ENCODE assay signal across 30 mouse cellular contexts in the genomic region with DNA sequence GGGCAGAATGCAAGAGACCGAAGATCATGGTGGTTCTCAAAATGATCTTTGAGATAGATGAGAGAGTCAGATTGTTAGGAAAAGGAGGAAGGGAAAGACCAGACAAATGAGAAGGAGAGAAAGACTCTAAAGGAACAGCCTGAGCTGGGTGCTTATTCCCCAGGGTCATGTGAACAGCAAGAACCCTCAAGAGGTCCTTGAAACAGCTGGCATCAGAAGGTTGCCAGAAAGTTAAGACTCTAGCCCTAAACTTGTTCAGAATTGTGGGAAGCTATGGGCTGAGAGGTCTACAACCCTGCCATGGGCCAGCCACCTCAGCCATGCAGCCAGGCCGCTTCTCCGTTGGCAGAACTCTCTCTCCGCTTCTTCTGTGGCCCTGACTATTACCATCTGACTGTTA. TPM values are rescaled to one million over a fixed set of nuclear protein-coding genes. Genes with fewer than 3 reads are reported as not detected.
DNase-seq lines count a peak whose midpoint lies in the region; ATAC-seq and TF ChIP-seq lines count a peak whose summit lies in the region.
"Had no signal": no experiment of that assay in that cellular context is flagged by ENCODE, and none has a peak within 500 bp of the region (broad histone marks: within the 10 kb centered on the region; RNA-seq: fewer than 3 reads in every experiment).

No protein-coding gene starts in this region.

- DNase-seq in lung, adult 2 months, result peak; percentile 25
- DNase-seq in lung, postnatal 10 days, result no peak
- no peak for DNase-seq in embryonic facial prominence, embryonic 11.5 days (ENCODE audit: low spot score)
- no peak for DNase-seq in forebrain, embryonic 11.5 days (ENCODE audit: low spot score)
- DNase-seq: adrenal gland, postnatal 14 days; cerebellum, adult 11 months; cerebellum, adult 9-10 months; cerebellum, postnatal 36 days; gastrocnemius, postnatal 10 days; heart, postnatal 10 days; kidney, adult 11 months; kidney, postnatal 36 days; liver, postnatal 0 days; retina, postnatal 1 day; right cerebral cortex, postnatal 14 days; thymus, postnatal 4 days had no signal

- TF ChIP-seq POLR2A in lung, adult 2 months (IDR thresholded peaks at IDR 0.05; ENCODE audit: borderline replicate concordance, extremely low read depth, low read depth, low read length), result no peak
- TF ChIP-seq POLR2A in small intestine, adult 2 months (IDR thresholded peaks at IDR 0.05; ENCODE audit: low read depth, low read length), result no peak

- TF ChIP-seq CTCF in lung, adult 2 months (IDR thresholded peaks at IDR 0.05; ENCODE audit: insufficient read depth, low read length), result no peak
- no peak for TF ChIP-seq CTCF in intestine, postnatal 0 days (IDR thresholded peaks at IDR 0.05; ENCODE audit: low read depth)
- TF ChIP-seq CTCF in small intestine, adult 2 months (IDR thresholded peaks at IDR 0.05; ENCODE audit: extremely low read depth, insufficient read length, insufficient replicate concordance, low read depth, low read length), result no peak

- WGBS in lung, adult 2 months, result 72% methylated on average over 4 of the region's 4 CpGs
- WGBS in embryonic facial prominence, embryonic 11.5 days, result 91% methylated on average over 4 of the region's 4 CpGs
- 72% methylated on average over 4 of the region's 4 CpGs for WGBS in intestine, postnatal 0 days
- WGBS in small intestine, adult 2 months, result 75% methylated on average over 4 of the region's 4 CpGs
- WGBS in forebrain, embryonic 11.5 days, result 90% methylated on average over 4 of the region's 4 CpGs

- no peaks in the 10 kb centered on the region for H3K9me3 ChIP-seq in embryonic facial prominence, embryonic 11.5 days (replicated peaks; ENCODE audit: control insufficient read depth, low read length)
- H3K9me3 ChIP-seq in intestine, postnatal 0 days (ENCODE audit: control insufficient read depth), result no peaks in the 10 kb centered on the region
- no peaks in the 10 kb centered on the region for H3K9me3 ChIP-seq in forebrain, embryonic 11.5 days (ENCODE audit: control insufficient read depth, low read length)
- H3K9me3 ChIP-seq: forebrain, embryonic 13.5 days; heart, embryonic 13.5 days; limb, embryonic 13.5 days; midbrain, embryonic 12.5 days; neural tube, embryonic 15.5 days; stomach, embryonic 15.5 days had no signal

- no peaks in the 10 kb centered on the region for H3K36me3 ChIP-seq in embryonic facial prominence, embryonic 11.5 days (replicated peaks; ENCODE audit: control insufficient read depth, insufficient read depth, low read depth, low read length)
- no peaks in the 10 kb centered on the region for H3K36me3 ChIP-seq in intestine, postnatal 0 days (ENCODE audit: control insufficient read depth, insufficient read depth)
- no peaks in the 10 kb centered on the region for H3K36me3 ChIP-seq in small intestine, adult 2 months (ENCODE audit: control insufficient read depth, insufficient read depth, low read length)
- H3K36me3 ChIP-seq in forebrain, embryonic 11.5 days (ENCODE audit: control insufficient read depth, insufficient read depth, low read length), result no peaks in the 10 kb centered on the region
- H3K36me3 ChIP-seq: heart, embryonic 13.5 days; limb, embryonic 13.5 days; midbrain, embryonic 12.5 days; neural tube, embryonic 15.5 days; stomach, embryonic 15.5 days had no signal

- no peak for ATAC-seq in embryonic facial prominence, embryonic 11.5 days (replicated peaks; ENCODE audit: insufficient number of reproducible peaks, low FRiP score, low TSS enrichment, low read depth)
- no peak for ATAC-seq in intestine, postnatal 0 days
- ATAC-seq in forebrain, embryonic 11.5 days (replicated peaks; ENCODE audit: low FRiP score), result no peak
- ATAC-seq in megakaryocyte, adult 5-6 weeks (ENCODE audit: poor library complexity, severe bottlenecking), result no peak
- ATAC-seq: forebrain, embryonic 13.5 days; hindbrain, embryonic 16.5 days; liver, postnatal 0 days; Patski had no signal

- H3K4me3 ChIP-seq in lung, adult 2 months (replicated peaks; ENCODE audit: extremely low read depth, low read depth, low read length), result no peak overlapping the region
- H3K4me3 ChIP-seq in embryonic facial prominence, embryonic 11.5 days (ENCODE audit: low read depth, low read length), result no peak overlapping the region
- H3K4me3 ChIP-seq in intestine, postnatal 0 days (ENCODE audit: low read depth, low read length), result no peak overlapping the region
- no peak overlapping the region for H3K4me3 ChIP-seq in small intestine, adult 2 months (ENCODE audit: low read depth, low read length)
- no peak overlapping the region for H3K4me3 ChIP-seq in forebrain, embryonic 11.5 days (ENCODE audit: low read depth, low read length)
- H3K4me3 ChIP-seq: forebrain, embryonic 13.5 days; heart, embryonic 13.5 days; layer of hippocampus, adult 2 months; left cerebral cortex, adult 2 months; limb, embryonic 13.5 days; midbrain, embryonic 12.5 days; stomach, embryonic 15.5 days had no signal

- H3K4me1 ChIP-seq in lung, adult 2 months (ENCODE audit: control insufficient read depth, insufficient read depth, low read length), result peaks cover 5% of the 10 kb centered on the region; the same call in 1 of the 2 replicates
- peaks cover 2% of the 10 kb centered on the region; the same call in 1 of the 2 replicates for H3K4me1 ChIP-seq in embryonic facial prominence, embryonic 11.5 days (ENCODE audit: control insufficient read depth, insufficient read depth, low read length)
- H3K4me1 ChIP-seq in intestine, postnatal 0 days (replicated peaks; ENCODE audit: control insufficient read depth, insufficient read depth, low read length), result peaks cover 13% of the 10 kb centered on the region
- H3K4me1 ChIP-seq in small intestine, adult 2 months (ENCODE audit: control insufficient read depth, insufficient read depth, insufficient read length, low read length), result peaks cover 36% of the 10 kb centered on the region; the same call in 1 of the 2 replicates
- no peaks in the 10 kb centered on the region for H3K4me1 ChIP-seq in forebrain, embryonic 11.5 days (replicated peaks; ENCODE audit: control insufficient read depth, insufficient read depth, low read length)

- H3K4me2 ChIP-seq in embryonic facial prominence, embryonic 11.5 days (ENCODE audit: low read depth, low read length), result no peak overlapping the region
- H3K4me2 ChIP-seq in intestine, postnatal 0 days (replicated peaks; ENCODE audit: low read depth), result no peak overlapping the region
- no peak overlapping the region for H3K4me2 ChIP-seq in forebrain, embryonic 11.5 days (ENCODE audit: low read depth, low read length, severe bottlenecking)
- H3K4me2 ChIP-seq: forebrain, embryonic 13.5 days; heart, embryonic 13.5 days; liver, embryonic 11.5 days; midbrain, embryonic 12.5 days; neural tube, embryonic 15.5 days; stomach, embryonic 15.5 days had no signal

- H3K27ac ChIP-seq in embryonic facial prominence, embryonic 11.5 days (replicated peaks; ENCODE audit: low read depth, low read length), result no peak overlapping the region
- H3K27ac ChIP-seq in intestine, postnatal 0 days (ENCODE audit: low read depth, low read length), result peak overlapping the region; percentile 67
- H3K27ac ChIP-seq in small intestine, adult 2 months (ENCODE audit: insufficient read depth, low read depth, low read length), result peak overlapping the region; percentile 81
- no peak overlapping the region for H3K27ac ChIP-seq in forebrain, embryonic 11.5 days (ENCODE audit: low read depth, low read length)
- H3K27ac ChIP-seq: forebrain, embryonic 13.5 days; limb, embryonic 13.5 days; midbrain, embryonic 12.5 days; stomach, embryonic 15.5 days had no signal

- no peaks in the 10 kb centered on the region for H3K27me3 ChIP-seq in embryonic facial prominence, embryonic 11.5 days (ENCODE audit: control insufficient read depth, insufficient read depth, low read length)
- no peaks in the 10 kb centered on the region for H3K27me3 ChIP-seq in intestine, postnatal 0 days (replicated peaks; ENCODE audit: control insufficient read depth, insufficient read depth, low read length)
- no peaks in the 10 kb centered on the region for H3K27me3 ChIP-seq in small intestine, adult 2 months (ENCODE audit: control insufficient read depth, insufficient read depth, low read length)
- H3K27me3 ChIP-seq in forebrain, embryonic 11.5 days (ENCODE audit: control insufficient read depth, insufficient read depth, low read length), result no peaks in the 10 kb centered on the region
- H3K27me3 ChIP-seq: forebrain, embryonic 13.5 days; heart, embryonic 13.5 days; limb, embryonic 13.5 days; midbrain, embryonic 12.5 days; neural tube, embryonic 15.5 days; Patski; stomach, embryonic 15.5 days had no signal

- 0 out of 2 replicates have a peak overlapping the region, but pooled peaks have one; percentile 18 for H3K9ac ChIP-seq in embryonic facial prominence, embryonic 11.5 days (replicated peaks; ENCODE audit: low read length)
- no peak overlapping the region for H3K9ac ChIP-seq in intestine, postnatal 0 days (ENCODE audit: low read depth, low read length)
- H3K9ac ChIP-seq in forebrain, embryonic 11.5 days (ENCODE audit: low read length), result no peak overlapping the region
- H3K9ac ChIP-seq: forebrain, embryonic 13.5 days; heart, embryonic 13.5 days; limb, embryonic 13.5 days; liver, postnatal 0 days; midbrain, embryonic 12.5 days; neural tube, embryonic 15.5 days; stomach, embryonic 15.5 days had no signal

RNA-seq across cellular contexts. Expression of gene Glrx, which starts 1.2 kb away (rescaled TPM):
- polyA plus RNA-seq in lung, adult 2 months (2012; rRNA removed), result 23.3 and 65.9 TPM in 2 replicates
- 34.0 TPM in 2 replicates for polyA plus RNA-seq in embryonic facial prominence, embryonic 11.5 days (2014; fragmentation: Nextera tagmentation; extraction: Ambion mirVana)
- polyA plus RNA-seq in intestine, postnatal 0 days (2015; fragmentation: Nextera tagmentation; extraction: Ambion mirVana), result 609 and 611 TPM in 2 replicates
- 63.7 and 205 TPM in 2 replicates for polyA plus RNA-seq in small intestine, adult 2 months (2012; rRNA removed)
- 19.4 and 22.9 TPM in 2 replicates for polyA plus RNA-seq in forebrain, embryonic 11.5 days (2014; fragmentation: Nextera tagmentation; extraction: Ambion mirVana)
- total RNA-seq in megakaryocyte, adult 5-6 weeks (2015), result 272 and 276 TPM in 2 replicates
- total RNA-seq in megakaryocyte, adult 5-6 weeks (2017), result 147 and 155 TPM in 2 replicates

Comparison
In these comparisons a context has a peak if more than half of its experiments do, and no peak if none do; other contexts are left out.
1. H3K27ac ChIP-seq: peak in intestine, postnatal 0 days (single experiment) and small intestine, adult 2 months (single experiment); none in embryonic facial prominence, embryonic 11.5 days (single experiment) and forebrain, embryonic 11.5 days (single experiment).